Mouse (Mus musculus) c-Kit-positive CD71-positive TER-119-negative erythroid progenitor cells, embryonic 14.5 days (primary cell): Measurements from ENCODE around the gene Adat1.
A peak's percentile ranks its signal among the peaks of the same experiment; 100 is the strongest.

Experiments used
- DNase-seq: peaks from one replicate; pipeline ENCODE4 v3.0.0-alpha.2; 2013; ENCODE audit warnings: low read depth

The Adat1 gene

GRCm38 (mm10) chr8:111968541-111968940 is 23.6 kb downstream of the Adat1 start:
- DNase-seq = no peak

GRCm38 (mm10) chr8:111967246-111967870 is 24.7 kb downstream of the Adat1 start:
- no peak for DNase-seq

GRCm38 (mm10) chr8:111964849-111965561 is 27.1 kb downstream of the Adat1 start:
- DNase-seq = no peak

GRCm38 (mm10) chr8:111964351-111964750 is 27.8 kb downstream of the Adat1 start:
- no peak for DNase-seq

- no peak for DNase-seq
Measured at GRCm38 (mm10) chr8:111963546-111963945, 28.6 kb downstream of the Adat1 start.

- DNase-seq = no peak
Measured at GRCm38 (mm10) chr8:111963091-111963490, 29.0 kb downstream of the Adat1 start.

GRCm38 (mm10) chr8:111962589-111962988 is 29.5 kb downstream of the Adat1 start:
- no peak for DNase-seq

- DNase-seq = no peak
Measured at GRCm38 (mm10) chr8:111961330-111961729, 30.8 kb downstream of the Adat1 start.

GRCm38 (mm10) chr8:111960591-111961321 is 31.3 kb downstream of the Adat1 start:
- no peak for DNase-seq

- no peak for DNase-seq
Measured at GRCm38 (mm10) chr8:111957231-111957630, 34.9 kb downstream of the Adat1 start.

GRCm38 (mm10) chr8:111955879-111956278 is 36.2 kb downstream of the Adat1 start:
- DNase-seq = no peak

GRCm38 (mm10) chr8:111954844-111955594 is 37.1 kb downstream of the Adat1 start:
- no peak for DNase-seq

- no peak for DNase-seq
Measured at GRCm38 (mm10) chr8:111951936-111952335, 40.2 kb downstream of the Adat1 start.

- DNase-seq = no peak
Measured at GRCm38 (mm10) chr8:111951317-111951716, 40.8 kb downstream of the Adat1 start.

GRCm38 (mm10) chr8:111950846-111951245 is 41.3 kb downstream of the Adat1 start:
- DNase-seq = no peak

GRCm38 (mm10) chr8:111947954-111948353 is 44.1 kb downstream of the Adat1 start:
- DNase-seq = no peak

GRCm38 (mm10) chr8:111947144-111947543 is 45.0 kb downstream of the Adat1 start:
- DNase-seq = no peak

GRCm38 (mm10) chr8:111943544-111943943 is 48.6 kb downstream of the Adat1 start:
- no peak for DNase-seq

- DNase-seq = peak; percentile 57
Measured at GRCm38 (mm10) chr8:111941101-111941454, 51.0 kb downstream of the Adat1 start.

- DNase-seq = peak; percentile 92
Measured at GRCm38 (mm10) chr8:111940171-111941100, 51.7 kb downstream of the Adat1 start, which contains the start of gene Gabarapl2. Gene Gabarapl2, plus strand, starts transcription at chr8:111940703.

- peak; percentile 48 for DNase-seq
Measured at GRCm38 (mm10) chr8:111939516-111940142, 52.5 kb downstream of the Adat1 start.
